ENCODE assay signal across 16 mouse cellular contexts in genomic region chr19:55607725-55608124, GRCm38 (mm10).
"Had no signal": no experiment of that assay in that cellular context is flagged by ENCODE, and none has a peak within 500 bp of the region (broad histone marks: within the 10 kb centered on the region; RNA-seq: fewer than 3 reads in every experiment).

No protein-coding gene starts in this region.

- H3K36me3 ChIP-seq: liver, embryonic 15.5 days; lung, embryonic 15.5 days; neural tube, embryonic 12.5 days; stomach, embryonic 15.5 days had no signal

- H3K9ac ChIP-seq: liver, embryonic 15.5 days; liver, postnatal 0 days; lung, embryonic 15.5 days; neural tube, embryonic 12.5 days; stomach, embryonic 15.5 days had no signal

- H3K9me3 ChIP-seq: liver, embryonic 15.5 days; lung, embryonic 15.5 days; megakaryocyte, embryonic 14.5 days; neural tube, embryonic 12.5 days; stomach, embryonic 15.5 days had no signal

- H3K27me3 ChIP-seq: liver, embryonic 15.5 days; lung, embryonic 15.5 days; megakaryocyte, embryonic 14.5 days; neural tube, embryonic 12.5 days; stomach, embryonic 15.5 days had no signal

- ATAC-seq: liver, postnatal 0 days; lung, postnatal 0 days had no signal

- H3K4me1 ChIP-seq: megakaryocyte, embryonic 14.5 days; neural tube, embryonic 12.5 days; stomach, embryonic 15.5 days had no signal

- H3K27ac ChIP-seq: liver, embryonic 15.5 days; lung, embryonic 15.5 days; macrophage; neural tube, embryonic 12.5 days; stomach, embryonic 15.5 days; stomach, postnatal 0 days had no signal

- H3K4me2 ChIP-seq: liver, embryonic 15.5 days; lung, embryonic 15.5 days; midbrain, embryonic 11.5 days; neural tube, embryonic 12.5 days; stomach, embryonic 15.5 days had no signal

- DNase-seq: liver, postnatal 0 days; lung, postnatal 14 days; midbrain, embryonic 14.5 days; right cerebral cortex, postnatal 14 days; thymus, adult 2 months; thymus, postnatal 25 days; thymus, postnatal 4 days had no signal

- H3K4me3 ChIP-seq: liver, embryonic 15.5 days; lung, embryonic 15.5 days; megakaryocyte, embryonic 14.5 days; neural tube, embryonic 12.5 days; stomach, embryonic 15.5 days had no signal
